ENCODE assay signal across 25 mouse cellular contexts in genomic region chr3:93583056-93583455, GRCm38 (mm10).
"Had no signal": no experiment of that assay in that cellular context is flagged by ENCODE, and none has a peak within 500 bp of the region (broad histone marks: within the 10 kb centered on the region; RNA-seq: fewer than 3 reads in every experiment).

No protein-coding gene starts in this region.

- H3K27me3 ChIP-seq: heart, embryonic 13.5 days; heart, embryonic 15.5 days; hindbrain, embryonic 13.5 days; hindbrain, embryonic 15.5 days; kidney, embryonic 15.5 days; limb, embryonic 12.5 days; liver, embryonic 12.5 days had no signal

- H3K27ac ChIP-seq: heart, embryonic 13.5 days; heart, embryonic 15.5 days; hindbrain, embryonic 13.5 days; hindbrain, embryonic 15.5 days; hindbrain, postnatal 0 days; kidney, embryonic 15.5 days; kidney, postnatal 0 days; limb, embryonic 12.5 days; liver, embryonic 12.5 days; liver, embryonic 14.5 days had no signal

- ATAC-seq: hindbrain, postnatal 0 days; intestine, embryonic 16.5 days; liver, embryonic 12.5 days had no signal

- H3K4me3 ChIP-seq: heart, embryonic 13.5 days; heart, embryonic 15.5 days; hindbrain, embryonic 13.5 days; hindbrain, embryonic 15.5 days; kidney, embryonic 15.5 days; limb, embryonic 12.5 days; liver, embryonic 12.5 days had no signal

- H3K9me3 ChIP-seq: heart, embryonic 13.5 days; heart, embryonic 15.5 days; hindbrain, embryonic 13.5 days; hindbrain, embryonic 15.5 days; kidney, embryonic 15.5 days; limb, embryonic 12.5 days; liver, embryonic 12.5 days had no signal

- H3K9ac ChIP-seq: heart, embryonic 13.5 days; heart, embryonic 15.5 days; hindbrain, embryonic 13.5 days; hindbrain, embryonic 15.5 days; kidney, embryonic 15.5 days; limb, embryonic 12.5 days; liver, embryonic 12.5 days; liver, embryonic 14.5 days had no signal

- H3K4me1 ChIP-seq: heart, embryonic 13.5 days; heart, embryonic 15.5 days; hindbrain, embryonic 13.5 days; hindbrain, embryonic 15.5 days; kidney, embryonic 15.5 days; limb, embryonic 12.5 days; liver, embryonic 12.5 days had no signal

- H3K36me3 ChIP-seq: heart, embryonic 13.5 days; heart, embryonic 15.5 days; hindbrain, embryonic 13.5 days; hindbrain, embryonic 15.5 days; kidney, embryonic 15.5 days; limb, embryonic 12.5 days; liver, embryonic 12.5 days had no signal

- H3K4me2 ChIP-seq: heart, embryonic 11.5 days; heart, embryonic 13.5 days; heart, embryonic 15.5 days; hindbrain, embryonic 13.5 days; hindbrain, embryonic 15.5 days; kidney, embryonic 15.5 days; limb, embryonic 12.5 days; liver, embryonic 12.5 days had no signal

- DNase-seq: gastrocnemius, postnatal 14 days; gastrocnemius, postnatal 36 days; heart, adult 18-20 months; heart, postnatal 14 days; heart, postnatal 36 days; kidney, adult 11 months; kidney, adult 9 months; kidney, postnatal 14 days; kidney, postnatal 36 days; layer of hippocampus, adult 9-11 months; layer of hippocampus, postnatal 36 days; left cerebral cortex, postnatal 4 days; lung, adult 18-20 months had no signal
